Mouse (Mus musculus) erythroblast, adult 5-6 weeks (primary cell): ENCODE data around the gene Pgam5. TPM values are rescaled to one million over a fixed set of nuclear protein-coding genes. Genes with fewer than 3 reads are reported as not detected.

Experiments used
- ATAC-seq: replicated peaks from 2 replicates; pipeline ENCODE4 v1.8.0; 2016; ENCODE audit warnings: moderate number of reproducible peaks, mild to moderate bottlenecking, moderate TSS enrichment, inconsistent platforms; ENCODE audit not compliant: poor library complexity, low FRiP score, severe bottlenecking
- total RNA-seq, 2 experiments: library from RNA; stranded (forward) in 1 of 2; stranded (reverse) in 1 of 2; fragments of 150-400 nt in 1 of 2; fragments of 200-764, 138-1000 nt in 1 of 2; gene quantifications; 2 replicates each; pipeline versions ENCODE4 v1.2.3 to v1.2.4; 2015 to 2017; ENCODE audit warnings: low replicate concordance in 2 of 2

Pgam5 gene
- 11.9 and 14.0 TPM in 2 replicates for total RNA-seq (2015; ENCODE audit: low replicate concordance)
- total RNA-seq (2017; ENCODE audit: low replicate concordance), result 9.6 and 13.9 TPM in 2 replicates

DNA sequence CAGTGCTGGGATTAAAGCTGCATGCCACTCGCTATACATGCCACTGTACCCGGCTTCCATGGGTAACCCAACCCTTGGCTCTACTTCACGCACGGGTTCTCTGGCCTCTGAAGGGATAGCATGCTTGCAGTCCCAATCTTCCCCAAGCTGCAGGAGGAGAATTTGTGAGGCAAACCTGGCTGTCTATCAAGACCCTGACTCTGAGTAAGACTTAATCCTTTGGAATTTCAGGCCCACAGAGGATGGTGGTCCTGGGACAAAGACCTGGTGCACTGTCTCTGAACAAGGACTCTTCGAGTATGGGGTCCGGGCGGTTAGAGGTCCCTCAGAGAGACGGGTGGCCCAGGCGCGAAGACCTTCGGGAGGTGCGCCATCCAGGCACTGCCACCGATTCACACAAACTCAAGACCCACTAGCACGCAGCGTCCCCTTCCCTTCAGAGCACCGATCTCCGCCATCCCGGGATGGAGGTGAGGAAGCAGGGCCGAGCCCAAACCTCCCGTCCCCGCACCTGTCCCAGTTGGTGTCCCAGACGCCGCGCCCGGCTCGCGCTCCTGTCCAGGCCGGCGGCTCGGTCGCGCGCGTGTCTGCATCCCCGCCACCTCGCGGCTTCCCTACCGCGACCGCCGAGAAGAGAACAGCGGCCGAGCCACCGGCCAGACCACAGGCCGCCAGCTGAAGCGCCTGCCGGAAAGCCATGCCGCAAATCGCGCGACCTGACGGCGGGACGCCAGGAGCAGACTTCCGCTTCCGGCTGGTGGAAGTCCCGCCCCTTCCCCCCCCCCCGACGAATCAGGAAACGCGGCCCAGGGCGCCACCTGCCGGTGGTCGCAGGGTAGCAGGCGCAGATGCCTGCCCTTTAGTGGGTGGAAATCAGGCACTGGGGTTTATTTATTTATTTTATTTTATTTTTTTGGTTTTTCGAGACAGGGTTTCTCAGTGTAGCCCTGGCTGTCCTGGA is at the start of gene Pgam5:
Pgam5 (minus strand) TSS at position 773 of the 961 bp plus-strand sequence.
- peak; percentile 90 for ATAC-seq

DNA sequence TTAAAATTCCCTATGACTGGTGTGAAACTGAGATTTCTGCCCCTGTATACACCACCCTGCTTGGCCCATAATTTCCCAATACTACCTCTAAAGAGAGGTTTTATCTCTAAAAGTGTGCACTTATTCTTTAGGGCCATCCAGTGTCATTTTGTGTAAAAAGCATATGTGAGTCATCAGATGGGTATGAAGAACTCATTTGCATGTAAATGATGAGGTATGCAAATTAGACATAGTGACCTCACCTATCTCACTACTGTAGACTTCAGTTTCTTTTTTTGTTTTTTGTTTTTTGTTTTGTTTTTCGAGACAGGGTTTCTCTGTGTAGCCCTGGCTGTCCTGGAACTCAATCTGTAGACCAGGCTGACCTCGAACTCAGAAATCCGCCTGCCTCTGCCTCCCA is 43.4 kb upstream of the Pgam5 start:
- no peak for ATAC-seq

DNA sequence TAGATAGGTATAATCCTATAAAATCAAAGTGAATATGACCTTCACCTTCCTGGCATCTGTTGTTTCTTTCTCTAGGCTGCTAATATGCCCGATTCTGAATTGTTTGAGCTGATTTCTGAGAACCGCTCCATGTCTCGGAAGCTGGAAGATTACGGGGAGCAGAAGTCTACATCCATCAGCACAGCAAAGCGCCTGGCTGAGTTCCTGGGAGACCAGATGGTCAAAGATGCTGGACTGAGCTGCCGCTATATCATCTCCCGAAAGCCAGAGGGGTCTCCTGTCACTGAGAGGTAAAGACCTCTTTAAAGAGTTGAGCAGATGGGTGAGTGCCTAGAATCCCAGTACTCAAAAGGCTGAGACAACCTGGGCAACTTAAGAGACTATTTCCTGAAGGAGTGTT is 39.1 kb upstream of the Pgam5 start:
- no peak for ATAC-seq

DNA sequence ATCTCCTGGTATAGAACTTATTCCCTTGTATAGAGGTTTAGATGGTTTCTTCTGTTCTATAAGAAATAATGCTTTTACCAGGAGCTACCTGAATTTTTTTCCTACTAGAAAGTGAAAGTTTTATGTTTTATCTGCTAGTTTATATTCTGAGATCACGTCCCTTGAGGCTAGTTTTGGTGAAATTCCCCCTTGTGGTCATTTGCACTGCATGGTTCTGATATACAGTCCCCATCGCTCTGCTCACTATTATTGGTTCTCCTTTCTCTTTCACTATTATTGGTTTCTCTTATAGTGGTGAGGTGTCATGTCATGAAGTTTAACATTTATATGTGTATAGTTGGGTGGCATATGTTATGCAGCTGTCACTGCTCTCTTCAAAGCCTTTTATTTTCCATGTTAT is 30.9 kb upstream of the Pgam5 start:
- no peak for ATAC-seq

DNA sequence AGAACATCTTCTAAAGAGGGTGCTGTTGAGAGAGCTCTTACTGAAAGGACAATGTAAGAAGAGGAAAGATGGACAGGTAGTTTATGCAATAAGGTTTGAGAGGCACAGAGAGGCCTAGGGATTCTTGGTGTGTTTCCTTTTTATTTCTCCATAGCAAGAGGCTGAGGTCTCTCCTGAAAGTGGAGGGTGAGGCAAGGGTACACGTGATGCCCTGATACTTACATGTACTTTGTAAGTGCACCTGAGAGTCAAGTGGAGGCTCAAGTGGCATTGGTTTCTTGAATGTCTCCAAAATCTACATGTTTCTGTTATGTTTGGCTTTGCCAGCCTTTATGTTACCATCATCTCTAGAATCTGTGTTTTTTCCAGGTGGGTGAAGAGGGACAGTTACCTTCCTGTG is 26.9 kb upstream of the Pgam5 start:
- no peak for ATAC-seq

DNA sequence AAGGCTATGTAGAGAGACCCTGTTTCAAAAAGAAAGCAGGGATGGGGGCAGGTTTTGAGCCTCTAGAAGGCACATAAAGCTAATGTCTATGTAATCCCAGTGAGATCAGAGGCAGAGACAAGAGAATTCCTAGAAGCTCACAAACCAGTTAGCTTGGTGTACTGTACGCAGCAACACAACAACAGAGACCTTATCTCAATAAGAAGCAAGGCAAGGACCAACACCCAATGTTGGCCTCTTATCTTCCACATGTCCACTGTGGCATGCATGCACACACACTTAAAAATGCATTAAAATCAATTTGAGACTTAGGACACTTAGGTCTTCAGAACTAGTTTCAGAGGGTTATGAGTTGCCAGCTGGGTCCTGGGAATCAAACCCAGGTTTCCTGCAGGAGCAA is 21.9 kb upstream of the Pgam5 start:
- ATAC-seq, result no peak

DNA sequence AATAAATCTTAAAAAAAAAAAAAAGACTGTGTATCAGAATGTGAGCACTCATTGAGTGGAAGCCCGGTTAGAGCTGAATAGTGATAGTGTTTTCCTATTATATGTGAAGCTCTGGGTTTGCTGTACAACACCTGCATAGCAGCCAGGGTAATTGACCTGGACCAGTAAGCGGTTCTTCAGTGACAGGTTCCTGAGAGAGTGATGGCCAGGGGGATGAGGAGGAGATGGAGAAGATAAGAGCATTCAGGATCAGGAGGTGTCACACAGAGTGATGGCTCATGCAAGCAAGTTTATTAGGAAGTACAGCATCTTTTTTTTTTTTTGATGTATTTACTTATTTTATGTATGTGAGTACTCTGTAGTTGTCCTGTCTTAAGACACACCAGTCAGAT is 17.4 kb upstream of the Pgam5 start:
- ATAC-seq, result no peak

DNA sequence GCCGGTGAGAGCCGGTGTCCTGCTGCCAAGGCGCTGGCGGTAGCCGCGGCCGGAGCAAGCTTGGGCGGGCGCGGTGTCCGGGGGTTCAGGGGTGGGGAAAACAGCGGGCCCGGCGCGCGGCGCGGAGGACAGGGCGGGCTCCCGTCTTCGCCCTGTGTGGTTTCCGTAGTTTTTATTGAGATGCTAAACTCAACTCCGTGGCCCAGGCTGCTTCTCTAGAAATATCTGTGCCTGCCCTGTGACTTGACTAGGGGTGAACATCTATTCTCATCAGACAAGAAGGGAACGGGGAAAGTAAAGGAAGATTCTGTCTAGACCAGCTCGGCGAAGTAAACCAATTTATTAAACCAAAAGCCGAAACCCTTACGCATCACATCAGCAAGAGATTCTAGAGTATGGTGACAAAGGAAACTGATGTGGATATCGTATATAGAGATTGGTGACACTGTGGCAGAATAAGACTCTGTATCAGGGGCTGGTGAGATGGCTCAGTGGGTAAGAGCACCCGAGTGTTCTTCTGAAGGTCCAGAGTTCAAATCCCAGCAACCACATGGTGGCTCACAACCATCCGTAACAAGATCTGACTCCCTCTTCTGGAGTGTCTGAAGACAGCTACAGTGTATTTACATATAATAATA is 16.9 kb upstream of the Pgam5 start:
- ATAC-seq, result peak; percentile 58

DNA sequence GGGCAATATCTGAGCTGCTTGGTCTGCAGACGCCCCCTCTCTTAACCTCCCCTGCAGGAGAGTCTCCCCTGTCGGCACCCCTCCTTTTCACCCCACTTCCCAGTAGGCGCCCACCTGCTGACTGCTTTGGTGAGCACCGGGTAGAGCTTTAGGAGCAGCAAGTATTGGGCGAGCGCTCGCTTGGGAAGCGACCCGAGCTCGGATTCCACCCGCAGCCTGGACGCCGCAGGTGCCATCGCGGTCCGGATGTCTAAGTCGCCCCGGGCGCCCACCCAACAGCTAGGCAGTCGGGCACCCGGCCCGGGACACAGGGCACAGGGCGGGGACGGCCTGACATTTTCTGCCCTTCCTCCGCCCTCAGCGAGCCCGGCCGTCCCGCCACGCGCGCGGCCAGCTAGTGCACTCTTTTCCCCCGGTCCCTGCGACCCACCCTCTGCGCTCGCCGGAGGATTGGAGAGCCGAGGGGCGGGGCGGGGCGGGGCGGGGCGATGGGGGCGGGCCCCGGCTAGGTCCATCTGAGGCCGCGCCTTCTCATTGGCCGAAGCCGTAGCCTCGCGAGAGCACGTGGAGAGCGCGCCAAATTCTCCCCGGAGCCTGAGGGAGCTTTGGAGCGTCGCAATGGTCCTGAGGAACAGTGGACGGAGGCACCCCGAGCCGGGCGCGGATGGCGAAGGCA is 16.2 kb upstream of the Pgam5 start, which contains the start of the genes Pxmp2 and Pole:
Pxmp2 (minus strand) TSS at position 417 of the 676 bp plus-strand sequence.
Pole (plus strand) TSS at position 537 of the 676 bp plus-strand sequence.
- ATAC-seq, result peak; percentile 89

DNA sequence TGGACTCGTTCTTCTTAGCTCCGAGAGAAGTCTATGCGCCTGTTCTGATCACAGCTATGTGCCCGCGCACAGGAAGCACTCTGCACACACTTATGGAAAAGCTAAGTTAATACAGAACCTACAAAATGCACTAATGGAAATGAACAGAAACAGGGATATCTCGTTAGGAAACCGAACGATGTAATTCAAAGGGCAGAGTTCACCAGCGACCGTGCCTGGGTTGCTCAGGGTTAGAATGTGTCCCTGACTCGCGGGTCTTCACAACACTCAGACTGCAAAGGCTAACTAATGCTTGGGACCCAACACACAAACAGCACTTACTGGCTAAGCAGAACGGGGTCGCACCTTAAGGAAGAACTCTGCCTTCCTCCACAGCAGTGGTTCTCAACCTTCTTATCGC is 15.4 kb upstream of the Pgam5 start:
- ATAC-seq, result peak; percentile 12; the same call in 1 of the 2 replicates

DNA sequence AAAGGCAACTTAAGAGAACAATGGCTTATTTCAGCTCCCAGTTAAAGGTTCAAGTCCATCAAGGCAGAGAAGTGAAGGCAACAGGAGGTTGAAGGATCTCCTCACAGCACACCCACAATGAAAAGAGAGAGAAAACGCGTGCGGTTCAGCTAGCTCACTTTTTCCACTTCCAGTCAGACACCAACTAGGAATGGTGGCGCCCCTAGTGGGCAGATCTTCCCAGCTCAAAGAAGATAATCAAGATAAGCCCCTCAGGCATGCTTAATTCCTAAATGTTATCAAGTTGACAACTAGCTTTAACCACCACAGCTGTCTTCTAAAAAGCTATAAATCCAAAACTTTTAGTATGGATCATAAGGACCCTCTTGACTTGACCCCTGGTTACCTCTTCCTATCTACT is 14.8 kb upstream of the Pgam5 start:
- ATAC-seq, result peak; percentile 48

DNA sequence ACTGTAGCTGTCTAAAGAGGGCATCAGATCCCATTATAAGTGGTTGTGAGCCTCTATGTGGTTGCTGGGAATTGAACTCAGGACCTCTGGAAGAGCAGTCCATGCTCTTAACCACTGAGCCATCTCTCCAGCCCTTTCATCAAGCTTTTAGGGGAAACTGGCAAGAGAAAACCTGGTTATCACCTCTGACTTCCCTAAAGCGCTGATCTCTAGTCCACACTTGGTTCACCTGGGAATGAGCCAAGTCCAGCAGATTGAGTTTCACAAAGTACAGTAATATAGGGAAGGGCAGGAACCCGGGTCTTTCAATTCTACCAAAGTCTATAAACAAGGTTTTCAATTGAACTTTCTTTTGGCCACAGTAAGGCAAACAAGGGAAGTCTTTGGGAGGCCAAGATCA is 12.3 kb upstream of the Pgam5 start:
- ATAC-seq, result no peak

DNA sequence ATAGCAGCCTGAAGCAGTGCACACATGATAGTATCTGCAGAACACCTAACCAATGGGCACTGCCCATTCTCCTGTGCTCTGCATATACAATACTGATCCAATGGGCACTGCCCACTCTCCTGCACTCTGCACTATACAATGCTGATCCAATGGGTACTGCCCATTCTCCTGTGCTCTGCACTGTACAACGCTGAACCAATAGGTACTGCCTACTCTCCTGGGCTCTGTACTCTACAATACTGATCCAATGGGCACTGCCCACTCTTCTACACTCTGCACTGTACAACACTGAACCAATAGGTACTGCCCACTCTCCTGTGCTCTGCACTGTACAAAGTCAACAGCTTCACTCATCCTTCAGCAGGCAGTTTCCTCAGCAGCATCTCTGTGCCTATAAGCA is 7.2 kb upstream of the Pgam5 start:
- no peak for ATAC-seq

DNA sequence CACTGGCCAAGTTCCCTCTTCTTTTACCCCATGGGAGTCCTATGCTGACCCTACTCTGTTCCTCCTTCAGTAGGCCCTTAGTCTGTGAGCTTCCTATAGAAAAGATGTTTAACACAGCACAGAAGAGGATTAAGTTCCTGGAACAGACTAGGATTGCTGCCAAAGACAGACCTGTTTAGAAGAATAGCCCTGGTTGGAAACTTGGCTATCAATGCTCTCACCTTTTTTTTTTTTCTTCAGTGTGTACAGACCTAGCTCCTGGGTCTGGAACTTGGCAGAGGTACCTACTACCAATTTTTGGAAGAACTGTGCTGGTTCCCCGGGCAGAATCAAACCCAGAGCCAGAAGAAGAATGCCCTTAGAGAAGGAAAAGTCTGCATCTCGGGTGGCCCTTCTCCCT is 6.7 kb upstream of the Pgam5 start:
- no peak for ATAC-seq

DNA sequence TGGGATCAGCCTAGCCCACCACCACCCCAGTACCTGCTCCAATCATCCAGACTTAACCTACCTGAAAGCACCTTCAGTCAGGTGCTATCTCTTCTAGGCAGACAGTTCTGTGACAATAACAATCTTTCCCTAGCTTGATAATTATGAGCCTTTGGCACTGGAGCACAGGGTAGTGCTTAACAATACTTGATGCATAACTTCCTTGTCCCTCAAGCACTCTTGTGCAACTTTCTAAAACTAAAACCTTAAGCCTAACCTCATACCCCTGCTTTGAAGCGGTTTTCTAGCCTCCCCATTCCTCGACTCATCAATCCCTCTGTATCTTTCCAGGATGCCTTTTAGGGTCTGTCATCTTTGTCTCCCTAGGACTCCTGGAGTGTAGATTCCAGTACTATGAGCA is 5.1 kb upstream of the Pgam5 start:
- ATAC-seq, result no peak

DNA sequence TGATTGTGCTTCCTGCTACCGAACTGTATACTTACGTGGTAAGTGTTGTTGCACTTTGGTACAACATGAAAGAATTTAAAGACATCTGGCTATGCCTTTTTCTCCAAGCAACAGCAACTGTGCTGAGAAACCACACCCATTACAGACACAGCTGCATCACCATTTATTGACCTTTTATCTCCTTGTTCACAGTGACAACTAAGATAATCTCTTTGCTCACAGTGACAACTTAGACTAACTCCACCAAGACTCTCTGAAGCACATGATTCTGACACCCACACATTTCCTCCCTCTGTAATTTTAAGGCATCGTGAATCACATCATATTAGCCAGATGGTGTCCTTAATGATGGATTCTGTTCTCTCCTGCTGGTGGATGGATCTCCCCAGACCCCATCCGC is 4.4 kb upstream of the Pgam5 start:
- no peak for ATAC-seq

DNA sequence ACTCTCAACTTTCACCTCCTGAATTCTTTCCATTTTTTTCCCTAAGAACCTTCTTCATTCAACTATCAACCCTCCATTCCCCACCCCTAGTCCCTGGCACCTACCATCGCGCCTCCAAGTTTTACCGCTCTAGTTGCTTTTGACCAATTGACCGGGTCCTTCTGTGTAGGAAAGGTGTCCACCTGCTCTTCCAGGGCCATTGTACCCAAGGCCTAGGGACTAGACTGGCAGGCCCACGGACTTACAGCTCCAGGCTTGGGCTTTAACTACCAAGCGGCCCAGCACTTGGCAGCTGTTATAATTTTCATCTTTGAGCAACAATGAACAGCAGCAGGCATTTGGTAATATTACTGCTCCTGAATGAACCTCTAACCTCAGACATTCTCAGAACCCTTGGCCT is 529 bp upstream of the Pgam5 start:
- ATAC-seq, result no peak

DNA sequence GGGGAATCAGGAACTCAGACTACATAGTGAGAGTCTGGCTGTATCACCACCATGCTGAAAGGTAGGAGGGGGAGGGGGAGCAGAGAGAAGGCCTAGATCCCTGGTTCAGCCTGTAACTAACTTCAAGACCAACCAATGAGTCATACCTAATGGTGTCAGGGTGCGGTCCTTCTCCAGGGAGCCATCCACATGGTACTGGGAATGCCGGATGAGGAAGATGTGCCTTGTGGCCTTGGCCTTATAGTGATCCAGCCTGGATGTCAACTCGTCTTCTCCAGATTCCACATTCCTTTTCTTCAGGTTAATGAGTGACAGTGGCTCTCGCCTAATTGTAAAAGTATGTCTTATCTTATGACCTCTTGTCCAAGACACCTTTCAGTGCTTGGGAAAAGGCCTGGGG is 2.8 kb downstream of the Pgam5 start:
- ATAC-seq, result no peak

DNA sequence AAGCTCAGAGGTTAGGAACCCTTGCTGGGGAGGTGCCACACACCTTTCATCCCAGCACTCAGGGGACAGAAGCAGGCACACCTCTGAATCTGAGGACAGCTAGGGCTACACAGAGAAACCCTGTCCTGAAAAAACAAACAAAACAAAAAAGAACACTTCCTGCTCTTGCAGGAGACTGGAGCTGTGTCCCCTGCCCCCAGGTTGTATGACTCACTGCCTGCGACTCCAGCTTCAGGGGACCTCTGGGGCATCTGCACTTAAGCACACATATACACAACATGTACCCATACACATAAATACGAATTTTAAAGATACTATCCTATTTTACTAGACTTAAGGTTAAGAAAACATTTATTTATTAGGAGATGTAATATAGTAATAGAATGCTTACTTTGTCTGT is 25.6 kb downstream of the Pgam5 start:
- ATAC-seq, result no peak

DNA sequence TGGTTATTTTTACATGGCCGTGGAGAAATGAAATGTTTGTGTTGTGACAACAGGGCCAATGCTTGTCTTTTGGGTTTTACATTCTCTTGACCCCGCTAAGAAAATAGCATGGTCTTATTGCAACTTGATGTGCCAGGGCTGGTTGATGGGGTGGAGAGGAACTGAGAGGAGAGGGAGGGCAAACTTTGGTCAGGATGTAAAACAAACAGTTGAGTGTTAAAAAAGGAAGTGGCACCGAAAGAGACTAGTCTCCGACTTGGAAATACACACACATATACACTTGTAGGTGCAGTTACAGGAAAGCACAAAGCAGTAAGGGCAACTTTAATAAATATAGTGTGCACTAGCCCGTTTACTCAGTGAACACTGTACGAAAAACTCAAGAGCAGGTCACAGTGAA is 37.4 kb downstream of the Pgam5 start:
- no peak for ATAC-seq
